Mouse (Mus musculus): ENCODE measurements around the gene Hivep3. TPM values are rescaled to one million over a fixed set of nuclear protein-coding genes. Genes with fewer than 3 reads are reported as not detected.

Hivep3 gene
- polyA plus RNA-seq, 1 experiment from 2014 or later, result 3.2 TPM

- Histone ChIP-seq H3K27me3 (ENCODE audit: insufficient read depth, poor library complexity, severe bottlenecking) (no peaks in the 10 kb centered on the region), H3K27ac (peak overlapping the region; percentile 49), H3K9me3 (no peaks in the 10 kb centered on the region), H3K36me3 (no peaks in the 10 kb centered on the region), H3K4me1 (peaks cover 31% of the 10 kb centered on the region), H3K4me3 (no peak overlapping the region)
- no peak for DNase-seq (ENCODE audit: low spot score)
- 52% methylated on average over 7 of the region's 7 CpGs for WGBS
Measured at GRCm38 (mm10) chr4:120045871-120046270, 312.3 kb downstream of the Hivep3 start.

GRCm38 (mm10) chr4:120047060-120047459 lies 313.5 kb downstream of the Hivep3 start:
- Histone ChIP-seq H3K27ac (0 out of 2 replicates have a peak overlapping the region, but pooled peaks have one; percentile 42), H3K36me3 (no peaks in the 10 kb centered on the region), H3K4me1 (peaks cover 31% of the 10 kb centered on the region), H3K4me3 (no peak overlapping the region), H3K27me3 (ENCODE audit: insufficient read depth, poor library complexity, severe bottlenecking) (no peaks in the 10 kb centered on the region), H3K9me3 (no peaks in the 10 kb centered on the region)
- WGBS, result 24% methylated on average over 4 of the region's 4 CpGs
- DNase-seq (ENCODE audit: low spot score), result no peak

- no peak for DNase-seq (ENCODE audit: low spot score)
- Histone ChIP-seq H3K27ac (no peak overlapping the region), H3K36me3 (no peaks in the 10 kb centered on the region), H3K4me1 (peaks cover 31% of the 10 kb centered on the region), H3K9me3 (no peaks in the 10 kb centered on the region), H3K4me3 (no peak overlapping the region), H3K27me3 (ENCODE audit: insufficient read depth, poor library complexity, severe bottlenecking) (no peaks in the 10 kb centered on the region)
- 78% methylated on average over 4 of the region's 4 CpGs for WGBS
Measured at GRCm38 (mm10) chr4:120048274-120048673, 314.7 kb downstream of the Hivep3 start.

- WGBS, result 83% methylated on average over 3 of the region's 3 CpGs
- no peak overlapping the region for H3K4me3 ChIP-seq
- no peak for DNase-seq (ENCODE audit: low spot score)
- H3K27me3 ChIP-seq (ENCODE audit: insufficient read depth, poor library complexity, severe bottlenecking), result no peaks in the 10 kb centered on the region
- no peaks in the 10 kb centered on the region for H3K9me3 ChIP-seq
- H3K36me3 ChIP-seq, result no peaks in the 10 kb centered on the region
- H3K4me1 ChIP-seq, result peaks cover 31% of the 10 kb centered on the region
- H3K27ac ChIP-seq, result no peak overlapping the region
Measured at GRCm38 (mm10) chr4:120049857-120050256, 316.3 kb downstream of the Hivep3 start.

GRCm38 (mm10) chr4:120052481-120052880 lies 318.9 kb downstream of the Hivep3 start:
- Histone ChIP-seq H3K36me3 (no peaks in the 10 kb centered on the region), H3K9me3 (no peaks in the 10 kb centered on the region), H3K4me3 (no peak overlapping the region), H3K4me1 (peaks cover 8% of the 10 kb centered on the region; the same call in 1 of the 2 replicates), H3K27me3 (ENCODE audit: insufficient read depth, poor library complexity, severe bottlenecking) (no peaks in the 10 kb centered on the region), H3K27ac (no peak overlapping the region)
- no peak for DNase-seq (ENCODE audit: low spot score)

- Histone ChIP-seq H3K27me3 (ENCODE audit: insufficient read depth, poor library complexity, severe bottlenecking) (no peaks in the 10 kb centered on the region), H3K4me3 (no peak overlapping the region), H3K36me3 (no peaks in the 10 kb centered on the region), H3K4me1 (peaks cover under 1% of the 10 kb centered on the region; the same call in 1 of the 2 replicates), H3K27ac (no peak overlapping the region), H3K9me3 (no peaks in the 10 kb centered on the region)
- DNase-seq (ENCODE audit: low spot score), result no peak
- WGBS, result 92% methylated on average over 11 of the region's 11 CpGs
Measured at GRCm38 (mm10) chr4:120053026-120054005, 319.7 kb downstream of the Hivep3 start.

- no peaks in the 10 kb centered on the region for H3K36me3 ChIP-seq
- no peaks in the 10 kb centered on the region for H3K27me3 ChIP-seq (ENCODE audit: insufficient read depth, poor library complexity, severe bottlenecking)
- H3K9me3 ChIP-seq, result no peaks in the 10 kb centered on the region
- H3K4me3 ChIP-seq, result no peak overlapping the region
- DNase-seq (ENCODE audit: low spot score), result no peak
- 69% methylated on average over 9 of the region's 9 CpGs for WGBS
- no peaks in the 10 kb centered on the region for H3K4me1 ChIP-seq
- no peak overlapping the region for H3K27ac ChIP-seq
Measured at GRCm38 (mm10) chr4:120054145-120054544, 320.6 kb downstream of the Hivep3 start.

GRCm38 (mm10) chr4:120056451-120056850 lies 322.9 kb downstream of the Hivep3 start:
- Histone ChIP-seq H3K27ac (no peak overlapping the region), H3K36me3 (no peaks in the 10 kb centered on the region), H3K27me3 (ENCODE audit: insufficient read depth, poor library complexity, severe bottlenecking) (no peaks in the 10 kb centered on the region), H3K4me1 (no peaks in the 10 kb centered on the region), H3K9me3 (no peaks in the 10 kb centered on the region), H3K4me3 (no peak overlapping the region)
- no peak for DNase-seq (ENCODE audit: low spot score)
- 88% methylated on average over 9 of the region's 9 CpGs for WGBS

- no peaks in the 10 kb centered on the region for H3K27me3 ChIP-seq (ENCODE audit: insufficient read depth, poor library complexity, severe bottlenecking)
- WGBS, result 79% methylated on average over 8 of the region's 8 CpGs
- no peak overlapping the region for H3K4me3 ChIP-seq
- no peak overlapping the region for H3K27ac ChIP-seq
- DNase-seq (ENCODE audit: low spot score), result no peak
- H3K9me3 ChIP-seq, result no peaks in the 10 kb centered on the region
- H3K4me1 ChIP-seq, result no peaks in the 10 kb centered on the region
- H3K36me3 ChIP-seq, result no peaks in the 10 kb centered on the region
Measured at GRCm38 (mm10) chr4:120057529-120057928, 323.9 kb downstream of the Hivep3 start.

GRCm38 (mm10) chr4:120058157-120058556 lies 324.6 kb downstream of the Hivep3 start:
- Histone ChIP-seq H3K27ac (no peak overlapping the region), H3K9me3 (no peaks in the 10 kb centered on the region), H3K4me3 (no peak overlapping the region), H3K27me3 (ENCODE audit: insufficient read depth, poor library complexity, severe bottlenecking) (no peaks in the 10 kb centered on the region), H3K36me3 (no peaks in the 10 kb centered on the region), H3K4me1 (no peaks in the 10 kb centered on the region)
- 81% methylated on average over 3 of the region's 3 CpGs for WGBS
- DNase-seq (ENCODE audit: low spot score), result no peak

GRCm38 (mm10) chr4:120058794-120059193 lies 325.2 kb downstream of the Hivep3 start:
- no peaks in the 10 kb centered on the region for H3K36me3 ChIP-seq
- no peak overlapping the region for H3K27ac ChIP-seq
- H3K4me3 ChIP-seq, result no peak overlapping the region
- 76% methylated on average over 10 of the region's 10 CpGs for WGBS
- no peak for DNase-seq (ENCODE audit: low spot score)
- H3K4me1 ChIP-seq, result no peaks in the 10 kb centered on the region
- H3K9me3 ChIP-seq, result no peaks in the 10 kb centered on the region
- H3K27me3 ChIP-seq (ENCODE audit: insufficient read depth, poor library complexity, severe bottlenecking), result no peaks in the 10 kb centered on the region

- H3K4me3 ChIP-seq, result no peak overlapping the region
- DNase-seq (ENCODE audit: low spot score), result no peak
- no peaks in the 10 kb centered on the region for H3K9me3 ChIP-seq
- no peaks in the 10 kb centered on the region for H3K36me3 ChIP-seq
- 90% methylated on average over 6 of the region's 6 CpGs for WGBS
- peaks cover 7% of the 10 kb centered on the region for H3K4me1 ChIP-seq
- no peaks in the 10 kb centered on the region for H3K27me3 ChIP-seq (ENCODE audit: insufficient read depth, poor library complexity, severe bottlenecking)
- H3K27ac ChIP-seq, result no peak overlapping the region
Measured at GRCm38 (mm10) chr4:120061727-120062126, 328.1 kb downstream of the Hivep3 start.

- 72% methylated on average over 6 of the region's 6 CpGs for WGBS
- DNase-seq (ENCODE audit: low spot score), result no peak
Measured at GRCm38 (mm10) chr4:120062198-120062597, 328.6 kb downstream of the Hivep3 start.

More at GRCm38 (mm10) chr4:120062198-120062597, 328.6 kb downstream of the Hivep3 start:
- Histone ChIP-seq H3K27ac (no peak overlapping the region), H3K4me3 (no peak overlapping the region), H3K36me3 (no peaks in the 10 kb centered on the region), H3K9me3 (no peaks in the 10 kb centered on the region), H3K27me3 (ENCODE audit: insufficient read depth, poor library complexity, severe bottlenecking) (0 out of 2 replicates have a peak, but pooled peaks cover 2% of the 10 kb centered on the region), H3K4me1 (peaks cover 7% of the 10 kb centered on the region)
